ENCODE assay signal across 32 mouse cellular contexts in genomic region chr14:117641853-117642252, GRCm38 (mm10).
"Had no signal": no experiment of that assay in that cellular context is flagged by ENCODE, and none has a peak within 500 bp of the region (broad histone marks: within the 10 kb centered on the region; RNA-seq: fewer than 3 reads in every experiment).

No protein-coding gene starts in this region.

- H3K27ac ChIP-seq: left cerebral cortex, adult 2 months; limb, embryonic 10.5 days; limb, embryonic 12.5 days; limb, embryonic 13.5 days; limb, embryonic 15.5 days; liver, embryonic 12.5 days; liver, embryonic 13.5 days; liver, embryonic 14.5 days; liver, embryonic 15.5 days; lung, embryonic 15.5 days; macrophage; midbrain, embryonic 10.5 days; midbrain, embryonic 12.5 days; midbrain, embryonic 13.5 days; midbrain, embryonic 15.5 days had no signal

- DNase-seq: left cerebral cortex, postnatal 4 days; liver; liver, embryonic 13.5 days; liver, postnatal 0 days; lung, adult 18-20 months; lung, adult 2 months; lung, embryonic 14.5 days; lung, postnatal 10 days; lung, postnatal 14 days; lung, postnatal 36 days; lung, postnatal 4 days; midbrain, embryonic 14.5 days had no signal

- H3K4me3 ChIP-seq: left cerebral cortex, adult 2 months; limb, embryonic 10.5 days; limb, embryonic 12.5 days; limb, embryonic 13.5 days; limb, embryonic 15.5 days; liver, embryonic 12.5 days; liver, embryonic 13.5 days; liver, embryonic 15.5 days; lung, embryonic 15.5 days; megakaryocyte, embryonic 14.5 days; midbrain, embryonic 10.5 days; midbrain, embryonic 12.5 days; midbrain, embryonic 13.5 days; midbrain, embryonic 15.5 days; myocyte had no signal

- H3K4me2 ChIP-seq: limb, embryonic 12.5 days; limb, embryonic 13.5 days; limb, embryonic 15.5 days; liver, embryonic 11.5 days; liver, embryonic 12.5 days; liver, embryonic 13.5 days; liver, embryonic 15.5 days; lung, embryonic 14.5 days; lung, embryonic 15.5 days; midbrain, embryonic 11.5 days; midbrain, embryonic 12.5 days; midbrain, embryonic 13.5 days; midbrain, embryonic 15.5 days had no signal

- H3K9me3 ChIP-seq: limb, embryonic 10.5 days; limb, embryonic 12.5 days; limb, embryonic 13.5 days; limb, embryonic 15.5 days; liver, embryonic 12.5 days; liver, embryonic 13.5 days; liver, embryonic 15.5 days; lung, embryonic 15.5 days; midbrain, embryonic 10.5 days; midbrain, embryonic 12.5 days; midbrain, embryonic 13.5 days; midbrain, embryonic 15.5 days had no signal

- H3K36me3 ChIP-seq: limb, embryonic 10.5 days; limb, embryonic 12.5 days; limb, embryonic 13.5 days; limb, embryonic 15.5 days; liver, embryonic 12.5 days; liver, embryonic 13.5 days; liver, embryonic 15.5 days; lung, embryonic 15.5 days; midbrain, embryonic 10.5 days; midbrain, embryonic 12.5 days; midbrain, embryonic 13.5 days; midbrain, embryonic 15.5 days had no signal

- H3K27me3 ChIP-seq: limb, embryonic 12.5 days; limb, embryonic 13.5 days; limb, embryonic 15.5 days; liver, embryonic 12.5 days; liver, embryonic 13.5 days; liver, embryonic 15.5 days; lung, embryonic 15.5 days; megakaryocyte, embryonic 14.5 days; midbrain, embryonic 12.5 days; midbrain, embryonic 13.5 days; midbrain, embryonic 15.5 days had no signal

- H3K9ac ChIP-seq: limb, embryonic 12.5 days; limb, embryonic 13.5 days; limb, embryonic 15.5 days; liver, embryonic 12.5 days; liver, embryonic 13.5 days; liver, embryonic 14.5 days; liver, embryonic 15.5 days; liver, postnatal 0 days; lung, embryonic 14.5 days; lung, embryonic 15.5 days; midbrain, embryonic 12.5 days; midbrain, embryonic 13.5 days; midbrain, embryonic 15.5 days had no signal

- ATAC-seq: liver, embryonic 12.5 days; liver, postnatal 0 days; lung, postnatal 0 days; midbrain, embryonic 13.5 days; midbrain, embryonic 15.5 days; midbrain, embryonic 16.5 days had no signal

- H3K4me1 ChIP-seq: limb, embryonic 12.5 days; limb, embryonic 15.5 days; liver, embryonic 12.5 days; liver, embryonic 13.5 days; liver, embryonic 15.5 days; lung, embryonic 15.5 days; megakaryocyte, embryonic 14.5 days; midbrain, embryonic 10.5 days; midbrain, embryonic 12.5 days; midbrain, embryonic 13.5 days; midbrain, embryonic 15.5 days had no signal
